Mouse (Mus musculus): ENCODE data around the gene Arl14ep. TPM values are rescaled to one million over a fixed set of nuclear protein-coding genes. Genes with fewer than 3 reads are reported as not detected.

Arl14ep gene
- polyA plus RNA-seq, 1 experiment from 2014 or later, result 29.9 TPM

- Histone ChIP-seq H3K9ac (replicated peaks) (peak overlapping the region; percentile 91), H3K4me2 (peak overlapping the region; percentile 68), H3K4me3 (replicated peaks) (peak overlapping the region; percentile 76), H3K4me1 (peaks cover 23% of the 10 kb centered on the region), H3K27ac (replicated peaks) (no peak overlapping the region; the same call in 1 of the 2 replicates), H3K36me3 (no peaks in the 10 kb centered on the region), H3K27me3 (replicated peaks) (no peaks in the 10 kb centered on the region), H3K9me3 (replicated peaks) (no peaks in the 10 kb centered on the region)
- 68% methylated on average over 17 of the region's 17 CpGs for WGBS
- peak; percentile 3; the same call in 1 of the 2 replicates for ATAC-seq (ENCODE audit: low FRiP score)
These were observed 779 bp downstream of the Arl14ep start for GRCm38 (mm10) chr2:106973332-106973958.

GRCm38 (mm10) chr2:106972851-106973250, 1.4 kb downstream of the Arl14ep start:
- 93% methylated on average over 6 of the region's 6 CpGs for whole genome bisulfite sequencing
- no peak for ATAC-seq (ENCODE audit: low FRiP score)
- no peak overlapping the region for H3K9ac ChIP-seq (replicated peaks)
- H3K4me2 ChIP-seq, result peak overlapping the region; percentile 68; the same call in 1 of the 2 replicates
- no peaks in the 10 kb centered on the region for H3K27me3 ChIP-seq (replicated peaks)
- H3K4me3 ChIP-seq (replicated peaks), result peak overlapping the region; percentile 76; the same call in 1 of the 2 replicates
- no peaks in the 10 kb centered on the region for H3K9me3 ChIP-seq (replicated peaks)
- H3K36me3 ChIP-seq, result no peaks in the 10 kb centered on the region; the same call in 1 of the 2 replicates
- H3K27ac ChIP-seq (replicated peaks), result no peak overlapping the region
- peaks cover 23% of the 10 kb centered on the region for H3K4me1 ChIP-seq

- Histone ChIP-seq H3K27ac (replicated peaks) (no peak overlapping the region), H3K4me3 (replicated peaks) (no peak overlapping the region), H3K9ac (replicated peaks) (no peak overlapping the region), H3K4me1 (peaks cover 23% of the 10 kb centered on the region), H3K4me2 (no peak overlapping the region), H3K36me3 (peaks cover 10% of the 10 kb centered on the region), H3K27me3 (replicated peaks) (no peaks in the 10 kb centered on the region), H3K9me3 (replicated peaks) (no peaks in the 10 kb centered on the region)
- no peak for ATAC-seq (ENCODE audit: low FRiP score)
- 97% methylated on average over 12 of the region's 12 CpGs for WGBS
These were observed 3.3 kb downstream of the Arl14ep start for GRCm38 (mm10) chr2:106970971-106971370.

GRCm38 (mm10) chr2:106968320-106968719, 5.9 kb downstream of the Arl14ep start:
- peaks cover 28% of the 10 kb centered on the region for H3K36me3 ChIP-seq
- no peak overlapping the region for H3K9ac ChIP-seq (replicated peaks)
- H3K4me1 ChIP-seq, result peaks cover 18% of the 10 kb centered on the region
- WGBS, result 70% methylated on average over 6 of the region's 6 CpGs
- H3K4me3 ChIP-seq (replicated peaks), result no peak overlapping the region
- no peak for ATAC-seq (ENCODE audit: low FRiP score)
- H3K27ac ChIP-seq (replicated peaks), result no peak overlapping the region
- H3K4me2 ChIP-seq, result no peak overlapping the region
- H3K27me3 ChIP-seq (replicated peaks), result no peaks in the 10 kb centered on the region
- H3K9me3 ChIP-seq (replicated peaks), result no peaks in the 10 kb centered on the region

- H3K36me3 ChIP-seq, result peaks cover 28% of the 10 kb centered on the region
- H3K27ac ChIP-seq (replicated peaks), result no peak overlapping the region
- H3K9ac ChIP-seq (replicated peaks), result no peak overlapping the region
- H3K4me2 ChIP-seq, result no peak overlapping the region
- no peak for ATAC-seq (ENCODE audit: low FRiP score)
- 92% methylated on average over 3 of the region's 3 CpGs for WGBS
- no peak overlapping the region for H3K4me3 ChIP-seq (replicated peaks)
- H3K4me1 ChIP-seq, result no peaks in the 10 kb centered on the region
- H3K27me3 ChIP-seq (replicated peaks), result no peaks in the 10 kb centered on the region
- no peaks in the 10 kb centered on the region for H3K9me3 ChIP-seq (replicated peaks)
These were observed 10.7 kb downstream of the Arl14ep start for GRCm38 (mm10) chr2:106963560-106963959.

GRCm38 (mm10) chr2:106961650-106962049, 12.6 kb downstream of the Arl14ep start:
- WGBS, result 75% methylated on average over 3 of the region's 3 CpGs
- Histone ChIP-seq H3K4me1 (no peaks in the 10 kb centered on the region), H3K9me3 (replicated peaks) (no peaks in the 10 kb centered on the region), H3K27ac (replicated peaks) (no peak overlapping the region), H3K4me2 (no peak overlapping the region), H3K4me3 (replicated peaks) (no peak overlapping the region), H3K27me3 (replicated peaks) (no peaks in the 10 kb centered on the region), H3K36me3 (peaks cover 20% of the 10 kb centered on the region), H3K9ac (replicated peaks) (no peak overlapping the region)
- peak; percentile 37; the same call in 1 of the 2 replicates for ATAC-seq (ENCODE audit: low FRiP score)

GRCm38 (mm10) chr2:106961066-106961465, 13.2 kb downstream of the Arl14ep start:
- no peak for ATAC-seq (ENCODE audit: low FRiP score)
- Histone ChIP-seq H3K27ac (replicated peaks) (no peak overlapping the region), H3K4me1 (no peaks in the 10 kb centered on the region), H3K9me3 (replicated peaks) (no peaks in the 10 kb centered on the region), H3K36me3 (peaks cover 18% of the 10 kb centered on the region), H3K9ac (replicated peaks) (no peak overlapping the region), H3K4me2 (no peak overlapping the region), H3K4me3 (replicated peaks) (no peak overlapping the region), H3K27me3 (replicated peaks) (no peaks in the 10 kb centered on the region)
- WGBS, result 83% methylated on average over 2 of the region's 2 CpGs

- H3K4me3 ChIP-seq (replicated peaks), result no peak overlapping the region
- H3K27me3 ChIP-seq (replicated peaks), result no peaks in the 10 kb centered on the region
- H3K9me3 ChIP-seq (replicated peaks), result no peaks in the 10 kb centered on the region
- no peak overlapping the region for H3K27ac ChIP-seq (replicated peaks)
- 38% methylated on average over 7 of the region's 7 CpGs for WGBS
- no peak for ATAC-seq (ENCODE audit: low FRiP score)
- H3K4me1 ChIP-seq, result 0 out of 2 replicates have a peak, but pooled peaks cover 5% of the 10 kb centered on the region
- H3K4me2 ChIP-seq, result no peak overlapping the region
- H3K36me3 ChIP-seq, result peaks cover 13% of the 10 kb centered on the region
- no peak overlapping the region for H3K9ac ChIP-seq (replicated peaks)
These were observed 14.0 kb downstream of the Arl14ep start for GRCm38 (mm10) chr2:106960237-106960636.

- WGBS, result 74% methylated on average over 5 of the region's 5 CpGs
- Histone ChIP-seq H3K9me3 (replicated peaks) (no peaks in the 10 kb centered on the region), H3K27me3 (replicated peaks) (no peaks in the 10 kb centered on the region), H3K36me3 (peaks cover 4% of the 10 kb centered on the region), H3K9ac (replicated peaks) (no peak overlapping the region), H3K27ac (replicated peaks) (no peak overlapping the region), H3K4me2 (no peak overlapping the region), H3K4me1 (0 out of 2 replicates have a peak, but pooled peaks cover 5% of the 10 kb centered on the region), H3K4me3 (replicated peaks) (no peak overlapping the region)
- ATAC-seq (ENCODE audit: low FRiP score), result no peak
These were observed 14.8 kb downstream of the Arl14ep start for GRCm38 (mm10) chr2:106959380-106959779.

- no peak overlapping the region for H3K27ac ChIP-seq (replicated peaks)
- no peak overlapping the region for H3K9ac ChIP-seq (replicated peaks)
- 76% methylated on average over 6 of the region's 6 CpGs for WGBS
- ATAC-seq (ENCODE audit: low FRiP score), result no peak
- no peaks in the 10 kb centered on the region for H3K27me3 ChIP-seq (replicated peaks)
- no peaks in the 10 kb centered on the region for H3K9me3 ChIP-seq (replicated peaks)
- H3K36me3 ChIP-seq, result peaks cover 4% of the 10 kb centered on the region
- H3K4me2 ChIP-seq, result no peak overlapping the region
- H3K4me1 ChIP-seq, result peaks cover 9% of the 10 kb centered on the region; the same call in 1 of the 2 replicates
- no peak overlapping the region for H3K4me3 ChIP-seq (replicated peaks)
These were observed 15.3 kb downstream of the Arl14ep start for GRCm38 (mm10) chr2:106958916-106959315.

- WGBS, result 63% methylated on average over 6 of the region's 6 CpGs
- no peak overlapping the region for H3K4me2 ChIP-seq
- H3K9me3 ChIP-seq (replicated peaks), result no peaks in the 10 kb centered on the region
These were observed 18.1 kb downstream of the Arl14ep start for GRCm38 (mm10) chr2:106956146-106956545.

GRCm38 (mm10) chr2:106955621-106956020, 18.6 kb downstream of the Arl14ep start:
- Histone ChIP-seq H3K9ac (replicated peaks) (no peak overlapping the region), H3K4me1 (peaks cover 9% of the 10 kb centered on the region; the same call in 1 of the 2 replicates), H3K27me3 (replicated peaks) (no peaks in the 10 kb centered on the region), H3K36me3 (no peaks in the 10 kb centered on the region), H3K4me2 (no peak overlapping the region), H3K9me3 (replicated peaks) (no peaks in the 10 kb centered on the region), H3K4me3 (replicated peaks) (no peak overlapping the region), H3K27ac (replicated peaks) (no peak overlapping the region)
- 12% methylated on average over 10 of the region's 10 CpGs for WGBS
- no peak for ATAC-seq (ENCODE audit: low FRiP score)

More at GRCm38 (mm10) chr2:106956146-106956545, 18.1 kb downstream of the Arl14ep start:
- Histone ChIP-seq H3K27me3 (replicated peaks) (no peaks in the 10 kb centered on the region), H3K36me3 (no peaks in the 10 kb centered on the region), H3K4me3 (replicated peaks) (no peak overlapping the region), H3K9ac (replicated peaks) (no peak overlapping the region), H3K4me1 (peaks cover 9% of the 10 kb centered on the region; the same call in 1 of the 2 replicates), H3K27ac (replicated peaks) (no peak overlapping the region)
- no peak for ATAC-seq (ENCODE audit: low FRiP score)
